In the genomic region with DNA sequence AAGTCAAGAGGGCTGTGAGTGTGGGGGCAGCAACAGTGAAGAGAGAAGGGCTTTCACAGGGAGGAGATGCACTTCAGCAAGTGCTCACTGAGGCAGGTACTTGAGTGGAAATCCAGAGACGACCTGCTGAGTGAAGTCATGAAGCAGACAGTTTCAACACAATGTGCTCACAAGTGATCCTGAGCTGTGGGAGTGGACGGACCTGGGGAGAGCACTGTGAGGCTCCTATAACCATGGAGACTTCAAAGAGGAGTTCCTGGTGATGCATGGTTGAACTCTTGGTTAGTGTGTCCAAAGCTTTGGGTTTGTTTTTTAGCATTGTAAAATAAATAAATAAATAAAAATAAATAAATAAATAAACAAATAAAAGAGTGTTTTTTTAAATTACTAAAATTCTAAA, we compare ENCODE assay signal across 16 mouse cellular contexts.
"Had no signal": no experiment of that assay in that cellular context is flagged by ENCODE, and none has a peak within 500 bp of the region (broad histone marks: within the 10 kb centered on the region; RNA-seq: fewer than 3 reads in every experiment).

No protein-coding gene starts in this region.

- ATAC-seq: liver, postnatal 0 days had no signal

- H3K4me2 ChIP-seq: liver, embryonic 15.5 days; lung, embryonic 15.5 days; midbrain, embryonic 12.5 days; neural tube, embryonic 12.5 days; stomach, embryonic 15.5 days had no signal

- H3K36me3 ChIP-seq: liver, embryonic 15.5 days; lung, embryonic 15.5 days; midbrain, embryonic 12.5 days; neural tube, embryonic 12.5 days; stomach, embryonic 15.5 days had no signal

- H3K4me1 ChIP-seq: liver, embryonic 15.5 days; megakaryocyte, embryonic 14.5 days; midbrain, embryonic 12.5 days; neural tube, embryonic 12.5 days; stomach, embryonic 15.5 days had no signal

- H3K9me3 ChIP-seq: lung, embryonic 15.5 days; megakaryocyte, embryonic 14.5 days; midbrain, embryonic 12.5 days; neural tube, embryonic 12.5 days; stomach, embryonic 15.5 days had no signal

- H3K9ac ChIP-seq: liver, embryonic 15.5 days; liver, postnatal 0 days; lung, embryonic 15.5 days; midbrain, embryonic 12.5 days; neural tube, embryonic 12.5 days; stomach, embryonic 15.5 days had no signal

- DNase-seq: liver, postnatal 0 days; lung, adult 2 months; lung, postnatal 10 days; midbrain, embryonic 14.5 days; right cerebral cortex, postnatal 14 days; thymus, adult 2 months; thymus, postnatal 25 days; thymus, postnatal 4 days had no signal

- H3K4me3 ChIP-seq: liver, embryonic 15.5 days; lung, embryonic 15.5 days; megakaryocyte, embryonic 14.5 days; midbrain, embryonic 12.5 days; neural tube, embryonic 12.5 days; stomach, embryonic 15.5 days had no signal

- H3K27me3 ChIP-seq: liver, embryonic 15.5 days; lung, embryonic 15.5 days; megakaryocyte, embryonic 14.5 days; midbrain, embryonic 12.5 days; neural tube, embryonic 12.5 days; stomach, embryonic 15.5 days had no signal

- H3K27ac ChIP-seq: liver, embryonic 15.5 days; lung, embryonic 15.5 days; macrophage; midbrain, embryonic 12.5 days; neural tube, embryonic 12.5 days; stomach, embryonic 15.5 days; stomach, postnatal 0 days had no signal
